Mouse (Mus musculus): ENCODE results near the gene Atad3a. TPM values are rescaled to one million over a fixed set of nuclear protein-coding genes. Genes with fewer than 3 reads are reported as not detected.

Gene Atad3a
- total RNA-seq, 1 experiment, result 169 TPM

- peaks cover 2 to 3% of the 10 kb centered on the region in 2 experiments; a peak in 3 of 4 replicates for H3K4me1 ChIP-seq (ENCODE audit: control insufficient read depth in 2 of 2, insufficient read depth in 2 of 2, low read length in 2 of 2, poor library complexity in 1 of 2)
- H3K9me3 ChIP-seq (ENCODE audit: control insufficient read depth, insufficient read depth, low read depth, low read length), result no peaks in the 10 kb centered on the region
- DNase-seq (ENCODE audit: low read depth, low spot score), result no peak
- peak overlapping the region; percentile 76 to 88 for H3K4me3 ChIP-seq (ENCODE audit: insufficient read depth in 1 of 2, low read depth in 1 of 2, low read length in 2 of 2, poor library complexity in 1 of 2, severe bottlenecking in 1 of 2)
- H3K27ac ChIP-seq (ENCODE audit: insufficient read depth, low read depth, low read length, poor library complexity, severe bottlenecking), result no peak overlapping the region
- H3K36me3 ChIP-seq (ENCODE audit: control insufficient read depth, insufficient read depth, low read length, poor library complexity, severe bottlenecking), result peaks cover 10% of the 10 kb centered on the region
- H3K9ac ChIP-seq (ENCODE audit: insufficient read depth, low read depth, low read length, poor library complexity, severe bottlenecking), result peak overlapping the region; percentile 78
- in situ Hi-C loops (cut with MboI; ENCODE audit: low sequenced_read_pairs in 2 of 2, unreplicated experiment in 2 of 2), result no loop called here
- TF ChIP-seq HCFC1 (IDR thresholded peaks at IDR 0.05; ENCODE audit: borderline replicate concordance, insufficient read depth, low read length) (no peak), ZNF384 (IDR thresholded peaks at IDR 0.05; ENCODE audit: low read depth, low read length) (no peak), CHD2 (IDR thresholded peaks at IDR 0.05; ENCODE audit: low read depth, low read length) (no peak), MAFK (IDR thresholded peaks at IDR 0.05; ENCODE audit: insufficient read depth, low read depth, low read length) (no peak)
Observed at GRCm38 (mm10) chr4:155761356-155762099, 635 bp upstream of the Atad3a start.

GRCm38 (mm10) chr4:155759862-155760612 lies 856 bp downstream of the Atad3a start:
- DNase-seq (ENCODE audit: low read depth, low spot score), result no peak
- in situ Hi-C loops (cut with MboI; ENCODE audit: low sequenced_read_pairs in 2 of 2, unreplicated experiment in 2 of 2), result no loop called here
- peaks cover 20% of the 10 kb centered on the region for H3K36me3 ChIP-seq (ENCODE audit: control insufficient read depth, insufficient read depth, low read length, poor library complexity, severe bottlenecking)
- no peak overlapping the region for H3K27ac ChIP-seq (ENCODE audit: insufficient read depth, low read depth, low read length, poor library complexity, severe bottlenecking)
- H3K9me3 ChIP-seq (ENCODE audit: control insufficient read depth, insufficient read depth, low read depth, low read length), result no peaks in the 10 kb centered on the region
- TF ChIP-seq MAFK (IDR thresholded peaks at IDR 0.05; ENCODE audit: insufficient read depth, low read depth, low read length), result no peak
- no peak for TF ChIP-seq ZC3H11A (IDR thresholded peaks at IDR 0.05; ENCODE audit: borderline replicate concordance, low read depth, low read length)
- TF ChIP-seq CHD2 (IDR thresholded peaks at IDR 0.05; ENCODE audit: low read depth, low read length), result no peak
- TF ChIP-seq HCFC1 (IDR thresholded peaks at IDR 0.05; ENCODE audit: borderline replicate concordance, insufficient read depth, low read length), result no peak
- TF ChIP-seq ZNF384 (IDR thresholded peaks at IDR 0.05; ENCODE audit: low read depth, low read length), result no peak
- H3K9ac ChIP-seq (ENCODE audit: insufficient read depth, low read depth, low read length, poor library complexity, severe bottlenecking), result peak overlapping the region; percentile 93
- peaks cover 2 to 3% of the 10 kb centered on the region in 2 experiments; a peak in 3 of 4 replicates for H3K4me1 ChIP-seq (ENCODE audit: control insufficient read depth in 2 of 2, insufficient read depth in 2 of 2, low read length in 2 of 2, poor library complexity in 1 of 2)
- peak overlapping the region; percentile 76 to 88 for H3K4me3 ChIP-seq (ENCODE audit: insufficient read depth in 1 of 2, low read depth in 1 of 2, low read length in 2 of 2, poor library complexity in 1 of 2, severe bottlenecking in 1 of 2)

DNA sequence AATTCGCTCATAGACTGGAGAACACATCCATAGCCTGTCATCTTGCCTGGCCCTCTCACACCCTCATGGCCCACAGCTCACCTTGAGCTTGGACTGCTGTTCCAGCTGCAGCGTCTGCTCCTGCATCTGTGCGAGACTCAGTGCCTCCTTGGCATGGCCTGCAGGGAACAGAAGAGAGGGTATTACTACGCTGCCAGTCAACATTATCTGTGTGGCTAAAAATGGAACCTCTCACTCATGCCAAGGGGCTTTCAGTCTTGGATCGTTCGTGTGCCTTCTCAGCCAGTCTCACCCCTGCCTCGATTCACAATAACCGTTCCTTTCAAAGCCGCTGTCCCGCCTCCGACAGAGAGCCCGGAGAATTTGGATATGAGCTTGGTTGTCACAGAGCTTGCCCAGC lies 3.9 kb downstream of the Atad3a start:
- in situ Hi-C loops (cut with MboI; ENCODE audit: low sequenced_read_pairs in 2 of 2, unreplicated experiment in 2 of 2), result no loop called here
- Histone ChIP-seq H3K4me3 (ENCODE audit: insufficient read depth in 1 of 2, low read depth in 1 of 2, low read length in 2 of 2, poor library complexity in 1 of 2, severe bottlenecking in 1 of 2) (no peak overlapping the region), H3K9ac (ENCODE audit: insufficient read depth, low read depth, low read length, poor library complexity, severe bottlenecking) (no peak overlapping the region), H3K27ac (ENCODE audit: insufficient read depth, low read depth, low read length, poor library complexity, severe bottlenecking) (no peak overlapping the region), H3K4me1 (ENCODE audit: control insufficient read depth in 2 of 2, insufficient read depth in 2 of 2, low read length in 2 of 2, poor library complexity in 1 of 2) (peaks cover 2 to 3% of the 10 kb centered on the region in 2 experiments; a peak in 2 of 4 replicates), H3K36me3 (ENCODE audit: control insufficient read depth, insufficient read depth, low read length, poor library complexity, severe bottlenecking) (peaks cover 38% of the 10 kb centered on the region), H3K9me3 (ENCODE audit: control insufficient read depth, insufficient read depth, low read depth, low read length) (no peaks in the 10 kb centered on the region)
- TF ChIP-seq MAFK (IDR thresholded peaks at IDR 0.05; ENCODE audit: insufficient read depth, low read depth, low read length) (no peak), HCFC1 (IDR thresholded peaks at IDR 0.05; ENCODE audit: borderline replicate concordance, insufficient read depth, low read length) (no peak), ZC3H11A (IDR thresholded peaks at IDR 0.05; ENCODE audit: borderline replicate concordance, low read depth, low read length) (no peak), ZNF384 (IDR thresholded peaks at IDR 0.05; ENCODE audit: low read depth, low read length) (no peak), CHD2 (IDR thresholded peaks at IDR 0.05; ENCODE audit: low read depth, low read length) (no peak)
- DNase-seq (ENCODE audit: low read depth, low spot score), result no peak

GRCm38 (mm10) chr4:155746575-155747490 lies 14.1 kb downstream of the Atad3a start:
- Histone ChIP-seq H3K4me1 (ENCODE audit: control insufficient read depth in 2 of 2, insufficient read depth in 2 of 2, low read length in 2 of 2, poor library complexity in 1 of 2) (no peaks in the 10 kb centered on the region), H3K4me3 (ENCODE audit: insufficient read depth in 1 of 2, low read depth in 1 of 2, low read length in 2 of 2, poor library complexity in 1 of 2, severe bottlenecking in 1 of 2) (no peak overlapping the region), H3K9ac (ENCODE audit: insufficient read depth, low read depth, low read length, poor library complexity, severe bottlenecking) (no peak overlapping the region), H3K27ac (ENCODE audit: insufficient read depth, low read depth, low read length, poor library complexity, severe bottlenecking) (no peak overlapping the region), H3K36me3 (ENCODE audit: control insufficient read depth, insufficient read depth, low read length, poor library complexity, severe bottlenecking) (peaks cover 76% of the 10 kb centered on the region), H3K9me3 (ENCODE audit: control insufficient read depth, insufficient read depth, low read depth, low read length) (no peaks in the 10 kb centered on the region)
- TF ChIP-seq ZC3H11A (IDR thresholded peaks at IDR 0.05; ENCODE audit: borderline replicate concordance, low read depth, low read length) (no peak), CHD2 (IDR thresholded peaks at IDR 0.05; ENCODE audit: low read depth, low read length) (no peak), HCFC1 (IDR thresholded peaks at IDR 0.05; ENCODE audit: borderline replicate concordance, insufficient read depth, low read length) (no peak), MAFK (IDR thresholded peaks at IDR 0.05; ENCODE audit: insufficient read depth, low read depth, low read length) (no peak), ZNF384 (IDR thresholded peaks at IDR 0.05; ENCODE audit: low read depth, low read length) (no peak)
- in situ Hi-C loops (cut with MboI; ENCODE audit: low sequenced_read_pairs in 2 of 2, unreplicated experiment in 2 of 2), result no loop called here
- DNase-seq (ENCODE audit: low read depth, low spot score), result no peak
